Mouse (Mus musculus) CH12.LX (cell line): ENCODE results near the gene Anks3. TPM values are rescaled to one million over a fixed set of nuclear protein-coding genes. Genes with fewer than 3 reads are reported as not detected.

Experiments
- DNase-seq: peaks from one replicate; pipeline ENCODE4 v3.0.0-alpha.2; 2013; ENCODE audit errors: extremely low read depth
- H3K27ac ChIP-seq: 2 replicates; pipeline ENCODE4 v1.5.1; 2012; ENCODE audit warnings: low read depth, mild to moderate bottlenecking, control low read depth, moderate library complexity; ENCODE audit not compliant: insufficient read depth
- H3K27me3 ChIP-seq: replicated peaks from 2 replicates; pipeline ENCODE3; 2012; ENCODE audit warnings: inconsistent platforms
- H3K36me3 ChIP-seq, 2 experiments: replicated peaks in 1 of 2; 2 replicates each; pipeline versions ENCODE3 to v1.6.1; 2012; ENCODE audit warnings: inconsistent platforms in 1 of 2, low read length in 1 of 2, mild to moderate bottlenecking in 1 of 2, mixed read lengths in 1 of 2, moderate library complexity in 1 of 2; ENCODE audit not compliant: control insufficient read depth in 1 of 2, insufficient read depth in 1 of 2
- H3K4me1 ChIP-seq, 2 experiments: 2 replicates each; pipeline ENCODE4 v1.6.1; 2012; ENCODE audit warnings: inconsistent platforms in 1 of 2, moderate library complexity in 1 of 2; ENCODE audit not compliant: insufficient read depth in 2 of 2, control insufficient read depth in 1 of 2
- H3K4me2 ChIP-seq: 2 replicates; pipeline ENCODE4 v1.6.1; 2012; ENCODE audit warnings: low read depth, mild to moderate bottlenecking, control low read depth; ENCODE audit not compliant: poor library complexity, insufficient read depth, severe bottlenecking
- H3K4me3 ChIP-seq, 3 experiments: fragments of 150-350 bp in 1 of 3; sonication (generic) in 1 of 3; replicated peaks in 1 of 3; 2 replicates each; pipeline versions ENCODE3 to v1.5.1; 2011 to 2012; ENCODE audit warnings: low read depth in 2 of 3, low read length in 2 of 3, mild to moderate bottlenecking in 2 of 3, moderate library complexity in 2 of 3, control low read depth in 1 of 3, improper control_type of control experiment in 1 of 3, inconsistent platforms in 1 of 3, mixed read lengths in 1 of 3; ENCODE audit not compliant: poor library complexity in 1 of 3
- H3K79me2 ChIP-seq: replicated peaks from 2 replicates; pipeline ENCODE4 v1.6.1; 2012; ENCODE audit warnings: mild to moderate bottlenecking, moderate library complexity; ENCODE audit not compliant: control insufficient read depth, poor library complexity, insufficient read depth, severe bottlenecking; ENCODE audit errors: extremely low read depth
- H3K9ac ChIP-seq: 2 replicates; pipeline ENCODE4 v1.6.1; 2012; ENCODE audit warnings: low read depth, mild to moderate bottlenecking, control low read depth, moderate library complexity; ENCODE audit not compliant: insufficient read depth
- H3K9me3 ChIP-seq: replicated peaks from 2 replicates; pipeline ENCODE3; 2012; ENCODE audit warnings: low read length, inconsistent platforms, mixed read lengths
- CHD2 ChIP-seq: IDR thresholded peaks from 2 replicates; pipeline ENCODE4 v1.6.1; 2011; ENCODE audit warnings: low read length, improper control_type of control experiment
- CTCF ChIP-seq, 2 experiments: IDR thresholded peaks in 1 of 2; conservative IDR thresholded peaks in 1 of 2; 2 replicates each; pipeline ENCODE4 v1.5.1; 2011 to 2012; ENCODE audit warnings: low read depth in 2 of 2, low read length in 2 of 2, improper control_type of control experiment in 1 of 2, inconsistent platforms in 1 of 2, mild to moderate bottlenecking in 1 of 2, moderate library complexity in 1 of 2
- EP300 ChIP-seq: IDR thresholded peaks from 2 replicates; pipeline ENCODE4 v1.6.1; 2011; ENCODE audit warnings: low read length, improper control_type of control experiment
- GABPA ChIP-seq: IDR thresholded peaks from 2 replicates; pipeline ENCODE4 v1.6.1; 2012; ENCODE audit warnings: low read depth, low read length, improper control_type of control experiment, inconsistent platforms; ENCODE audit not compliant: insufficient replicate concordance
- HCFC1 ChIP-seq: IDR thresholded peaks from 2 replicates; pipeline ENCODE4 v1.6.1; 2012; ENCODE audit warnings: low read depth, mild to moderate bottlenecking, inconsistent platforms, low read length, improper control_type of control experiment
- IRF4 ChIP-seq: IDR thresholded peaks from 2 replicates; pipeline ENCODE4 v1.6.1; 2014; ENCODE audit warnings: low read depth, mild to moderate bottlenecking, inconsistent platforms, low read length, improper control_type of control experiment
- KAT2A ChIP-seq: IDR thresholded peaks from 2 replicates; pipeline ENCODE4 v1.6.1; 2012; ENCODE audit warnings: low read length, improper control_type of control experiment, inconsistent platforms; ENCODE audit not compliant: insufficient replicate concordance
- MAFK ChIP-seq: IDR thresholded peaks from 2 replicates; pipeline ENCODE4 v1.6.1; 2011; ENCODE audit warnings: low read length, improper control_type of control experiment; ENCODE audit not compliant: insufficient replicate concordance
- MAX ChIP-seq: IDR thresholded peaks from 2 replicates; pipeline ENCODE4 v1.6.1; 2011; ENCODE audit warnings: low read length, improper control_type of control experiment
- MYC ChIP-seq: IDR thresholded peaks from 2 replicates; pipeline ENCODE4 v1.6.1; 2011; ENCODE audit warnings: low read depth, mild to moderate bottlenecking, improper control_type of control experiment, low read length
- NRF1 ChIP-seq: IDR thresholded peaks from 2 replicates; pipeline ENCODE4 v1.6.1; 2014; ENCODE audit warnings: low read depth, mild to moderate bottlenecking, inconsistent platforms, low read length, improper control_type of control experiment, moderate library complexity
- POLR2AphosphoS2 ChIP-seq: IDR thresholded peaks from 2 replicates; pipeline ENCODE4 v1.6.1; 2011; ENCODE audit warnings: low read depth, low read length, improper control_type of control experiment
- RAD21 ChIP-seq: IDR thresholded peaks from 2 replicates; pipeline ENCODE4 v1.6.1; 2011; ENCODE audit warnings: low read depth, mild to moderate bottlenecking, low read length, improper control_type of control experiment, moderate library complexity
- RCOR1 ChIP-seq: conservative IDR thresholded peaks from 2 replicates; pipeline ENCODE4 v1.6.1; 2012; ENCODE audit warnings: low read depth, mild to moderate bottlenecking, inconsistent platforms, low read length, improper control_type of control experiment
- SIN3A ChIP-seq: IDR thresholded peaks from 2 replicates; pipeline ENCODE4 v1.6.1; 2012; ENCODE audit warnings: low read length, improper control_type of control experiment, inconsistent platforms
- SMC3 ChIP-seq: IDR thresholded peaks from 2 replicates; pipeline ENCODE4 v1.6.1; 2011; ENCODE audit warnings: low read depth, low read length, improper control_type of control experiment
- USF1 ChIP-seq: IDR thresholded peaks from 2 replicates; pipeline ENCODE4 v1.6.1; 2014; ENCODE audit warnings: low read depth, mild to moderate bottlenecking, inconsistent platforms, low read length, improper control_type of control experiment
- USF2 ChIP-seq: conservative IDR thresholded peaks from 2 replicates; pipeline ENCODE4 v1.6.1; 2011; ENCODE audit warnings: low read depth, low read length, improper control_type of control experiment
- ZC3H11A ChIP-seq: IDR thresholded peaks from 2 replicates; pipeline ENCODE4 v1.6.1; 2012; ENCODE audit warnings: low read depth, mild to moderate bottlenecking, inconsistent platforms, low read length, improper control_type of control experiment
- ZNF384 ChIP-seq: IDR thresholded peaks from 2 replicates; pipeline ENCODE4 v1.6.1; 2012; ENCODE audit warnings: low read depth, low read length, improper control_type of control experiment, inconsistent platforms
- dilution Hi-C: fragments of 300-500 bp; cut with MboI; formaldehyde crosslinking; loops from 2 replicates; pipeline ENCODE4 v1.14.3; 2020; ENCODE audit warnings: low sequenced_read_pairs; ENCODE audit not compliant: extremely low pct_unique_long_range_greater_than_20kb, extremely low pct_ligation_motif_present
- in situ Hi-C: fragments of 300-500 bp; cut with MboI; formaldehyde crosslinking; loops from 3 replicates; pipeline ENCODE4 v1.14.3; 2019; ENCODE audit warnings: low sequenced_read_pairs, low pct_ligation_motif_present, low pct_unique_long_range_greater_than_20kb, mixed read lengths
- polyA plus RNA-seq: library from polyadenylated mRNA; unstranded; fragments of >175 nt; gene quantifications from 2 replicates; pipeline ENCODE4 v1.2.1, GENCODE M21; 2012; ENCODE audit warnings: low read depth; ENCODE audit not compliant: insufficient read length
- total RNA-seq, 2 experiments: library from RNA; depleted of rRNA; stranded (reverse); fragments of 300-350 nt in 1 of 2; fragments of >200 nt in 1 of 2; gene quantifications; 2 replicates each; pipeline ENCODE4 v1.2.3; 2012 to 2014

Anks3 gene
- total and polyA plus RNA-seq, 3 experiments, result 17.0 to 34.9 (median 24.4) TPM

GRCm38 (mm10) chr16:4979755-4980380 lies 15.9 kb upstream of the Anks3 start:
- Histone ChIP-seq H3K36me3 (no peaks in the 10 kb centered on the region), H3K9ac (no peak overlapping the region), H3K4me3 (no peak overlapping the region), H3K9me3 (no peaks in the 10 kb centered on the region), H3K27me3 (no peaks in the 10 kb centered on the region), H3K4me1 (peaks cover 0 to 6% of the 10 kb centered on the region in 2 experiments; a peak in 1 of 4 replicates), H3K79me2 (no peaks in the 10 kb centered on the region), H3K4me2 (no peak overlapping the region), H3K27ac (no peak overlapping the region)
- in situ Hi-C loops (no loop called here), dilution Hi-C loops (no loop called here)
- peak; percentile 73 for DNase-seq
- TF ChIP-seq USF1, result no peak
- no peak for TF ChIP-seq USF2
- TF ChIP-seq RAD21, result peak; percentile 69
- peak; percentile 60 to 88 for TF ChIP-seq CTCF (conservative IDR thresholded peaks at IDR 0.05 in 1 of 2, IDR thresholded peaks at IDR 0.05 in 1 of 2; ENCODE audit: low read depth in 2 of 2, low read length in 2 of 2)
- peak; percentile 87 for TF ChIP-seq ZNF384
- peak; percentile 60 for TF ChIP-seq MAX
- TF ChIP-seq SIN3A, result peak; percentile 30; the same call in 1 of the 2 replicates
- TF ChIP-seq HCFC1, result no peak; the same call in 1 of the 2 replicates
- TF ChIP-seq KAT2A, result 0 out of 2 replicates have a peak, but pooled peaks have one; percentile 25
- TF ChIP-seq IRF4, result peak; percentile 46; the same call in 1 of the 2 replicates
- TF ChIP-seq NRF1, result no peak
- TF ChIP-seq MYC, result 0 out of 2 replicates have a peak, but pooled peaks have one; percentile 50
- no peak for TF ChIP-seq CHD2
- no peak for TF ChIP-seq EP300
- peak; percentile 23; the same call in 1 of the 2 replicates for TF ChIP-seq ZC3H11A
- no peak for TF ChIP-seq POLR2AphosphoS2
- peak; percentile 91 for TF ChIP-seq SMC3
- no peak for TF ChIP-seq RCOR1
- TF ChIP-seq GABPA, result no peak
- TF ChIP-seq MAFK, result no peak
